Mouse (Mus musculus): ENCODE measurements around the gene Asxl1. TPM values are rescaled to one million over a fixed set of nuclear protein-coding genes. Genes with fewer than 3 reads are reported as not detected.
"Not testable (repeated sequence)": the region's sequence is repeated elsewhere in the genome, so short reads cannot be mapped to it uniquely, and the experiment has no call there.

The Asxl1 gene
- polyA plus RNA-seq, 1 experiment from 2014 or later = 7.4 TPM

GRCm38 (mm10) chr2:153356784-153357183, 11.2 kb downstream of the Asxl1 start:
- H3K27ac ChIP-seq (ENCODE audit: low read depth, low read length) = no peak overlapping the region; the same call in 1 of the 2 replicates
- 89% methylated on average over 4 of the region's 4 CpGs for WGBS
- no peak for ATAC-seq
- TF ChIP-seq CTCF (IDR thresholded peaks at IDR 0.05; ENCODE audit: low read depth) = no peak
- H3K9ac ChIP-seq (ENCODE audit: low read depth, low read length) = no peak overlapping the region
- no peaks in the 10 kb centered on the region for H3K27me3 ChIP-seq (replicated peaks; ENCODE audit: control insufficient read depth, insufficient read depth, low read length)
- H3K36me3 ChIP-seq (ENCODE audit: control insufficient read depth, insufficient read depth) = peaks cover 56% of the 10 kb centered on the region
- no peaks in the 10 kb centered on the region for H3K4me1 ChIP-seq (replicated peaks; ENCODE audit: control insufficient read depth, insufficient read depth, low read length)
- no peak overlapping the region for H3K4me3 ChIP-seq (ENCODE audit: low read depth, low read length)
- H3K9me3 ChIP-seq (ENCODE audit: control insufficient read depth) = no peaks in the 10 kb centered on the region
- no peak overlapping the region for H3K4me2 ChIP-seq (replicated peaks; ENCODE audit: low read depth)

DNA sequence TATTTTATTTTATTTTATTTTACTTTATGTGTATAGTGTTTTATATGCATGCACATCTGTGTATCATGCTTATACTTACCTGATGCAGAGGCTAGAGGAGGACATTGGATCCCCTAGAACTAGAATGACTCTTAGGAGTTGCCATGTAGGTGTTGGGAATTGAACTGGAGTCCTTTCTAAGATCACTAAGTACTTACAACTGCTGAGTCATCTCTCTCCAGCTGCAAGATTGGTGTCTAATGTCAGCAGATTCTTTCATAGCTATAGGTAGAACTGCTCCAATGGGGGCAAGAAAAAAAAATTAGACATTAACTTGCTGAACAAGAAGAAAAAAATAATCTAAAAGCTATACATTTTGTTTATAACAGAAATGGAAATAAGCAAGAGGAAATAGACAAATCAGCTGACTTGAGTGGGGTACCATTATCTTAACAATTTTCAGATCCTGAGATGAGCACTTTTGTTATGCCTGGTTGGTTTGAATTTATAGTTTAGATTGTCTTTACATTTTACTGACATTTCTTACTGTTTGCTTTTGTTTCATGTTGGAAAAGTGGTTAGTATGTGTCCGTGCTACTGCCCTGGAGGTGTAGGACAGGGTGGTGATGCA, 15.6 kb downstream of the Asxl1 start:
- H3K27me3 ChIP-seq (replicated peaks; ENCODE audit: control insufficient read depth, insufficient read depth, low read length) = no peaks in the 10 kb centered on the region
- 95% methylated on average over 1 of the region's 1 CpGs for whole genome bisulfite sequencing
- no peak overlapping the region for H3K9ac ChIP-seq (ENCODE audit: low read depth, low read length)
- no peak overlapping the region for H3K27ac ChIP-seq (ENCODE audit: low read depth, low read length)
- H3K4me1 ChIP-seq (replicated peaks; ENCODE audit: control insufficient read depth, insufficient read depth, low read length) = no peaks in the 10 kb centered on the region
- peaks cover 65% of the 10 kb centered on the region for H3K36me3 ChIP-seq (ENCODE audit: control insufficient read depth, insufficient read depth)
- H3K4me3 ChIP-seq (ENCODE audit: low read depth, low read length) = no peak overlapping the region
- H3K4me2 ChIP-seq (replicated peaks; ENCODE audit: low read depth) = no peak overlapping the region
- no peak for ATAC-seq
- no peak for TF ChIP-seq CTCF (IDR thresholded peaks at IDR 0.05; ENCODE audit: low read depth)
- no peaks in the 10 kb centered on the region for H3K9me3 ChIP-seq (ENCODE audit: control insufficient read depth)

- H3K36me3 ChIP-seq (ENCODE audit: control insufficient read depth, insufficient read depth) = peaks cover 60% of the 10 kb centered on the region
- ATAC-seq; H3K4me1 ChIP-seq (replicated peaks; ENCODE audit: control insufficient read depth, insufficient read depth, low read length); H3K27ac ChIP-seq (ENCODE audit: low read depth, low read length); H3K4me2 ChIP-seq (replicated peaks; ENCODE audit: low read depth); H3K4me3 ChIP-seq (ENCODE audit: low read depth, low read length); H3K9ac ChIP-seq (ENCODE audit: low read depth, low read length); H3K27me3 ChIP-seq (replicated peaks; ENCODE audit: control insufficient read depth, insufficient read depth, low read length); H3K9me3 ChIP-seq (ENCODE audit: control insufficient read depth): not testable (repeated sequence)
- 87% methylated on average over 14 of the region's 14 CpGs for WGBS
These were observed 18.9 kb downstream of the Asxl1 start for GRCm38 (mm10) chr2:153364531-153364930.

DNA sequence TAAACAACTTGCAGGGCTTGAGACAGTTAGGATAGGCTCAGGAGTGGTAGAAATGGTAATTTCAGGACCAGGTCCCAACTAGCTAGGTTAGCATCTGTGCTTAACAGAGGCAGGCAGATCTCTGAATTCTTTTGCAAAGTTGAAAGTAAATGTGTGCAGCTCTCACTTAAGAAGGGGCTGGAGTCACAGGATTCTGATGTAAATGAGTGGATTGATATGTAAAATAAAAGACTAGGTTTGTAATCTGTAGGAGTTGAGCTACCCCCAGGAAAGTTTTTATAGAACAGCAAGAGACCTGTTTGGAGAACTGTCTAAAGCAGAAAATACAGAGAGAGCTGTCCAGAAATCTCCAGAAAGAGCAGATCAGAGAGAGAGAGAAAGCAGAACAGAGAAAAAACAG, 25.2 kb downstream of the Asxl1 start:
- Histone ChIP-seq H3K4me3 (ENCODE audit: low read depth, low read length) (no peak overlapping the region), H3K9me3 (ENCODE audit: control insufficient read depth) (no peaks in the 10 kb centered on the region), H3K27me3 (replicated peaks; ENCODE audit: control insufficient read depth, insufficient read depth, low read length) (no peaks in the 10 kb centered on the region), H3K4me1 (replicated peaks; ENCODE audit: control insufficient read depth, insufficient read depth, low read length) (no peaks in the 10 kb centered on the region), H3K36me3 (ENCODE audit: control insufficient read depth, insufficient read depth) (peaks cover 23% of the 10 kb centered on the region), H3K27ac (ENCODE audit: low read depth, low read length) (no peak overlapping the region), H3K9ac (ENCODE audit: low read depth, low read length) (no peak overlapping the region), H3K4me2 (replicated peaks; ENCODE audit: low read depth) (no peak overlapping the region)
- no peak for TF ChIP-seq CTCF (IDR thresholded peaks at IDR 0.05; ENCODE audit: low read depth)
- no peak for ATAC-seq

- WGBS = 84% methylated on average over 2 of the region's 2 CpGs
- H3K9me3 ChIP-seq (ENCODE audit: control insufficient read depth) = no peaks in the 10 kb centered on the region
- no peaks in the 10 kb centered on the region for H3K4me1 ChIP-seq (replicated peaks; ENCODE audit: control insufficient read depth, insufficient read depth, low read length)
- no peak overlapping the region for H3K4me2 ChIP-seq (replicated peaks; ENCODE audit: low read depth)
- no peak overlapping the region for H3K9ac ChIP-seq (ENCODE audit: low read depth, low read length)
- H3K27me3 ChIP-seq (replicated peaks; ENCODE audit: control insufficient read depth, insufficient read depth, low read length) = no peaks in the 10 kb centered on the region
- no peak overlapping the region for H3K4me3 ChIP-seq (ENCODE audit: low read depth, low read length)
- no peak for TF ChIP-seq CTCF (IDR thresholded peaks at IDR 0.05; ENCODE audit: low read depth)
- H3K27ac ChIP-seq (ENCODE audit: low read depth, low read length) = no peak overlapping the region
- H3K36me3 ChIP-seq (ENCODE audit: control insufficient read depth, insufficient read depth) = peaks cover 5% of the 10 kb centered on the region; the same call in 1 of the 2 replicates
- ATAC-seq = no peak
These were observed 29.8 kb downstream of the Asxl1 start for GRCm38 (mm10) chr2:153375380-153375779.

DNA sequence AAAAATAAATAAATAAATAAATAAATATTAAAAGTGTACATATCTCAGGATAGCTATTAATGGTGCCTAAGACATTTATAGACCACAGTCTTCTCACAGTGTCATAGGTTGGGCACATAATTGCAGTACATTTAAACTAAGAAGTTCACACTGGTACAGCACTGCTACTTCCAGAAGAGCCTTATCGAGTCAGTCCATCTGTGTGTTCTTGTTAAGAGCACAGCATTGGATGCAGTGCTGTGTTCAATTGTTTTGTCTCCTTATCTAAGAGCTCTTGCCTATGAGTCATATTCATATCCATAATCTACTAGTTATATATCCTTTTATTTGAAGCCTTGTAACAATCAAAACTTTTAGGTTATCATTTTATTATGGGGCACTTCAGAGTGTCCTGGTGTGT, 34.9 kb downstream of the Asxl1 start:
- no peak for TF ChIP-seq CTCF (IDR thresholded peaks at IDR 0.05; ENCODE audit: low read depth)
- Histone ChIP-seq H3K4me1 (replicated peaks; ENCODE audit: control insufficient read depth, insufficient read depth, low read length) (no peaks in the 10 kb centered on the region), H3K9me3 (ENCODE audit: control insufficient read depth) (no peaks in the 10 kb centered on the region), H3K4me2 (replicated peaks; ENCODE audit: low read depth) (no peak overlapping the region), H3K4me3 (ENCODE audit: low read depth, low read length) (no peak overlapping the region), H3K36me3 (ENCODE audit: control insufficient read depth, insufficient read depth) (peaks cover 20% of the 10 kb centered on the region; the same call in 1 of the 2 replicates), H3K27ac (ENCODE audit: low read depth, low read length) (no peak overlapping the region), H3K9ac (ENCODE audit: low read depth, low read length) (no peak overlapping the region), H3K27me3 (replicated peaks; ENCODE audit: control insufficient read depth, insufficient read depth, low read length) (no peaks in the 10 kb centered on the region)
- no peak for ATAC-seq
- 85% methylated on average over 1 of the region's 1 CpGs for WGBS

GRCm38 (mm10) chr2:153389831-153390230, 44.2 kb downstream of the Asxl1 start:
- no peak for ATAC-seq
- H3K9ac ChIP-seq (ENCODE audit: low read depth, low read length) = no peak overlapping the region
- H3K4me3 ChIP-seq (ENCODE audit: low read depth, low read length) = no peak overlapping the region
- no peaks in the 10 kb centered on the region for H3K4me1 ChIP-seq (replicated peaks; ENCODE audit: control insufficient read depth, insufficient read depth, low read length)
- no peak for TF ChIP-seq CTCF (IDR thresholded peaks at IDR 0.05; ENCODE audit: low read depth)
- no peak overlapping the region for H3K27ac ChIP-seq (ENCODE audit: low read depth, low read length)
- H3K27me3 ChIP-seq (replicated peaks; ENCODE audit: control insufficient read depth, insufficient read depth, low read length) = no peaks in the 10 kb centered on the region
- no peaks in the 10 kb centered on the region for H3K9me3 ChIP-seq (ENCODE audit: control insufficient read depth)
- H3K36me3 ChIP-seq (ENCODE audit: control insufficient read depth, insufficient read depth) = peaks cover 59% of the 10 kb centered on the region
- WGBS = 89% methylated on average over 2 of the region's 2 CpGs
- no peak overlapping the region for H3K4me2 ChIP-seq (replicated peaks; ENCODE audit: low read depth)

All from intestine, postnatal 0 days (tissue).